Mouse (Mus musculus): ENCODE data around the gene Slc25a18. TPM values are rescaled to one million over a fixed set of nuclear protein-coding genes. Genes with fewer than 3 reads are reported as not detected.

Gene Slc25a18
- polyA plus RNA-seq, 1 experiment from 2014 or later, result 3.8 TPM

DNA sequence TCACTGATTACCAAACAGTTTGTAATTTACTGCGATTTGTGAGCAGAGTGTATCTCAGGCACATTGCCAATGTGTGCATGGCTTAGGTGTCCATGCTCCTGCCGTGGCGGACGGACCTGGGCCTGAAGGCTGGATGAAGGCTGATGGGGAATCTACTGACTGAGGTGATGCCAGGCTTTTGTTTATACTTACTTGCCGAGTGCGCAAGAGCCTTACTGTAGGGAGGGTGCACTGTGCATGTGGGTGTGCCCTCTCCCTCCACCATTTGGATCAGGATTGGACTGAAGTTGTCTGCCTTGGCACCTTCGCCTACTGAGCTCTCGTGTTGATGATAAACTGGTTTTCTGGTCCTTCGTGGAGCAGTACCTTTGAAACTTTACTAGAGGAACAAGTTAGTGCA, 4.2 kb downstream of the Slc25a18 start:
- no peak overlapping the region for H3K4me2 ChIP-seq (replicated peaks)

GRCm38 (mm10) chr6:120778226-120778625, 4.8 kb downstream of the Slc25a18 start:
- no peak overlapping the region for H3K27ac ChIP-seq
- no peak overlapping the region for H3K4me3 ChIP-seq (replicated peaks)
- no peaks in the 10 kb centered on the region for H3K9me3 ChIP-seq
- H3K4me1 ChIP-seq (replicated peaks), result peaks cover 15% of the 10 kb centered on the region
- ATAC-seq, result no peak
- 70% methylated on average over 3 of the region's 3 CpGs for WGBS
- H3K36me3 ChIP-seq, result no peaks in the 10 kb centered on the region
- no peak overlapping the region for H3K9ac ChIP-seq (replicated peaks)
- H3K4me2 ChIP-seq (replicated peaks), result no peak overlapping the region
- H3K27me3 ChIP-seq, result no peaks in the 10 kb centered on the region

More for the DNA sequence above, 4.2 kb downstream of the Slc25a18 start:
- no peaks in the 10 kb centered on the region for H3K9me3 ChIP-seq
- no peak overlapping the region for H3K4me3 ChIP-seq (replicated peaks)
- peaks cover 22% of the 10 kb centered on the region for H3K4me1 ChIP-seq (replicated peaks)
- no peak overlapping the region for H3K9ac ChIP-seq (replicated peaks)
- no peaks in the 10 kb centered on the region for H3K36me3 ChIP-seq
- H3K27ac ChIP-seq, result no peak overlapping the region
- H3K27me3 ChIP-seq, result no peaks in the 10 kb centered on the region
- 90% methylated on average over 9 of the region's 9 CpGs for WGBS
- no peak for ATAC-seq

DNA sequence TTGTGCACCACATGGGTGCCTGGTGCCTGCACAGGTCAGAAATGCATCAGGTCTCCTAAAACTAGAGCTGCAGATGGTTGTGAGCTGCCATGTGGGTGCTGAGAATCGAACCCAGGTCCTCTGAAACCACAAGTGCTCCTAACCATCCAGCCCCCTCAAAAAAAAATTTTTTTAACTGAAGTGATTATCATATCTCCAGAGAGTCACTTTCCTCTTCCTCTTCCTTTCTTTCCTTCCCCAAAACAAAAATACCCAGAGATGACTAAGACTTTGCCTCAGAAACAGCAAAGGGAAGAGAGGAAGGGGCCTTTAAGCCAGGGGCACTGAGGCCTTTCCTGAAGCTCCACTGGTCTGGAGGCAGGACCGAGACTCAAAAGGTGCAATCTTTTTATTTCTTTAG, 9.6 kb downstream of the Slc25a18 start:
- 89% methylated on average over 2 of the region's 2 CpGs for WGBS
- H3K4me2 ChIP-seq (replicated peaks), result no peak overlapping the region
- H3K27ac ChIP-seq, result no peak overlapping the region
- no peak overlapping the region for H3K4me3 ChIP-seq (replicated peaks)
- H3K36me3 ChIP-seq, result no peaks in the 10 kb centered on the region
- H3K4me1 ChIP-seq (replicated peaks), result peaks cover 10% of the 10 kb centered on the region
- H3K9me3 ChIP-seq, result no peaks in the 10 kb centered on the region
- no peak overlapping the region for H3K9ac ChIP-seq (replicated peaks)
- H3K27me3 ChIP-seq, result no peaks in the 10 kb centered on the region
- ATAC-seq, result no peak

DNA sequence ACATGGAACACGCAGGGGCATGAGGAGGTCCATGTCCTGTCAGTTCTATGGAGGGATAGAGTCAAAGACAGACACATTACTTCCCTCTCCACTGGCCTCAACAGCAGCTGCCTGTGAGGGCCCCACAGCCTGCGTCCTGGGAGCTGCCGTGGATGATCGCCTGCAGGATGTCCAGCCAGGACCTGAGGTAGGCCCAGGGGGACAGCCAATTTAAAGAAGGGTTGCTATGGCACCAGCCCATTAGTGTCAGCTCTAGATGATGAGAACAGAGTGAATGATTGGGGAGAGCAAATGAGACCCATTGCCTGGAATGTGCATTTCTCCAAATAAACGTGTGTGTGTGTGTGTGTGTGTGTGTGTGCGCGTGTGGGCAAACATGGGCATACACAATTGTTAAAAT, 11.0 kb downstream of the Slc25a18 start:
- no peak overlapping the region for H3K27ac ChIP-seq
- no peak overlapping the region for H3K9ac ChIP-seq (replicated peaks)
- no peaks in the 10 kb centered on the region for H3K36me3 ChIP-seq
- no peaks in the 10 kb centered on the region for H3K27me3 ChIP-seq
- ATAC-seq, result no peak
- no peak overlapping the region for H3K4me3 ChIP-seq (replicated peaks)
- 59% methylated on average over 7 of the region's 7 CpGs for WGBS
- H3K9me3 ChIP-seq, result no peaks in the 10 kb centered on the region
- H3K4me2 ChIP-seq (replicated peaks), result no peak overlapping the region
- peaks cover 10% of the 10 kb centered on the region for H3K4me1 ChIP-seq (replicated peaks)

- no peak for ATAC-seq
- WGBS, result 86% methylated on average over 5 of the region's 5 CpGs
- H3K4me1 ChIP-seq (replicated peaks), result peaks cover 10% of the 10 kb centered on the region
- H3K9me3 ChIP-seq, result no peaks in the 10 kb centered on the region
- no peak overlapping the region for H3K9ac ChIP-seq (replicated peaks)
- no peak overlapping the region for H3K4me3 ChIP-seq (replicated peaks)
- H3K27ac ChIP-seq, result no peak overlapping the region
- no peak overlapping the region for H3K4me2 ChIP-seq (replicated peaks)
- no peaks in the 10 kb centered on the region for H3K27me3 ChIP-seq
- peaks cover 16% of the 10 kb centered on the region for H3K36me3 ChIP-seq
Measured at GRCm38 (mm10) chr6:120788068-120788607, 14.8 kb downstream of the Slc25a18 start.

- Histone ChIP-seq H3K4me1 (replicated peaks) (peaks cover 10% of the 10 kb centered on the region), H3K9ac (replicated peaks) (no peak overlapping the region), H3K36me3 (peaks cover 24% of the 10 kb centered on the region), H3K9me3 (no peaks in the 10 kb centered on the region), H3K4me3 (replicated peaks) (no peak overlapping the region), H3K27me3 (no peaks in the 10 kb centered on the region), H3K4me2 (replicated peaks) (no peak overlapping the region), H3K27ac (no peak overlapping the region)
- ATAC-seq, result no peak
Measured at GRCm38 (mm10) chr6:120788904-120789303, 15.5 kb downstream of the Slc25a18 start.

- Histone ChIP-seq H3K9ac (replicated peaks) (no peak overlapping the region), H3K9me3 (no peaks in the 10 kb centered on the region), H3K27ac (no peak overlapping the region), H3K36me3 (peaks cover 37% of the 10 kb centered on the region), H3K4me2 (replicated peaks) (no peak overlapping the region), H3K4me3 (replicated peaks) (no peak overlapping the region), H3K4me1 (replicated peaks) (peaks cover 4% of the 10 kb centered on the region; the same call in 1 of the 2 replicates), H3K27me3 (no peaks in the 10 kb centered on the region)
- 0 out of 2 replicates have a peak, but pooled peaks have one; percentile 22 for ATAC-seq
- WGBS, result 90% methylated on average over 10 of the region's 11 CpGs
Measured at GRCm38 (mm10) chr6:120790153-120790552, 16.8 kb downstream of the Slc25a18 start.

DNA sequence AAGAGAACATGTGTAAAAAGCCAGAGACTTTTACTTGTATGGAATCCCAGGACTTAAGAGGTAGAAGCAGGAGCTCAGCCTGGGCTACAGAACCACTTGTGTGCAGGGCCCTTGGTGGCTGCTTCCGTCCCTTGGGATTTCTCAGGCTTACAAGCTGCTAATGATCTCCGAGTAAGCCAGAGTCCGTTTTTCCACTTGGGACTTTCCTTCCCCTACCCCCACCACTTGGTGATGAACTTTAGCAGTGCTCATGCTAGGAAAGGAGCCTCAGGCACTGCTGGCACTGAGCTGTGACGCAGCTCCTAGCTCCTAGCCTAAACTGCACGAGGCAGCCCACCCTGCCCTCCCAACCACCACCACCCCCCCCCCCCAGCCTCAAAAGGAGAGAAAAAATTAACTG, 17.3 kb downstream of the Slc25a18 start:
- Histone ChIP-seq H3K4me2 (replicated peaks) (no peak overlapping the region), H3K27me3 (no peaks in the 10 kb centered on the region), H3K9me3 (no peaks in the 10 kb centered on the region), H3K9ac (replicated peaks) (no peak overlapping the region), H3K27ac (no peak overlapping the region), H3K4me3 (replicated peaks) (no peak overlapping the region), H3K36me3 (peaks cover 42% of the 10 kb centered on the region), H3K4me1 (replicated peaks) (peaks cover under 1% of the 10 kb centered on the region; the same call in 1 of the 2 replicates)
- 70% methylated on average over 5 of the region's 5 CpGs for WGBS
- no peak for ATAC-seq

- WGBS, result 85% methylated on average over 8 of the region's 8 CpGs
- Histone ChIP-seq H3K4me2 (replicated peaks) (no peak overlapping the region), H3K4me3 (replicated peaks) (no peak overlapping the region), H3K9ac (replicated peaks) (no peak overlapping the region), H3K36me3 (peaks cover 64% of the 10 kb centered on the region), H3K27me3 (no peaks in the 10 kb centered on the region), H3K4me1 (replicated peaks) (no peaks in the 10 kb centered on the region), H3K27ac (no peak overlapping the region), H3K9me3 (no peaks in the 10 kb centered on the region)
- ATAC-seq, result no peak
Measured at GRCm38 (mm10) chr6:120792947-120793346, 19.6 kb downstream of the Slc25a18 start.

GRCm38 (mm10) chr6:120795422-120796086, 22.2 kb downstream of the Slc25a18 start:
- Histone ChIP-seq H3K27ac (no peak overlapping the region), H3K36me3 (peaks cover 88% of the 10 kb centered on the region), H3K4me1 (replicated peaks) (no peaks in the 10 kb centered on the region), H3K27me3 (no peaks in the 10 kb centered on the region), H3K9ac (replicated peaks) (no peak overlapping the region), H3K4me2 (replicated peaks) (no peak overlapping the region), H3K4me3 (replicated peaks) (no peak overlapping the region), H3K9me3 (no peaks in the 10 kb centered on the region)
- WGBS, result 79% methylated on average over 5 of the region's 5 CpGs
- no peak for ATAC-seq

DNA sequence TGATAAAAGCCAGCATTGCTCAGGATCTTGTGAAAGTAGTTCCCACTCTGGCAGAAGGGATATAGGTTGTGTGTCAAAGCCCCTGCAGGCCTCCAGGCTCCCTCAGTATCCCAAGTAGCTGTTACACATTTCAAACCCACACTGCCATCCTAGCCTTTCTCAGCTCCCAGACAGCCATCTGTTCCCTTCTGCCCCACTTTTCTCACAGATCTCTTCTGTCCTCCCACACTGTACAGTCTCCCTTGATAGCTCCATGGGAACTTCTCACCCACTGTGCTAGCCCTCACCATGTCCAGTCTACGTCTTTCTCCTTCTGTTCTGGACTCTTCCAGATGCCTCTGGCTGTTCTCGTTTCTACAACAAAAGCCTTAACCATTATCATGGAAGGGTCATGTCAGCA, 22.7 kb downstream of the Slc25a18 start:
- no peak overlapping the region for H3K4me2 ChIP-seq (replicated peaks)
- 86% methylated on average over 2 of the region's 2 CpGs for WGBS
- no peak for ATAC-seq
- H3K4me3 ChIP-seq (replicated peaks), result no peak overlapping the region
- no peak overlapping the region for H3K27ac ChIP-seq
- no peaks in the 10 kb centered on the region for H3K4me1 ChIP-seq (replicated peaks)
- no peaks in the 10 kb centered on the region for H3K9me3 ChIP-seq
- H3K27me3 ChIP-seq, result no peaks in the 10 kb centered on the region
- no peak overlapping the region for H3K9ac ChIP-seq (replicated peaks)
- peaks cover 93% of the 10 kb centered on the region for H3K36me3 ChIP-seq

DNA sequence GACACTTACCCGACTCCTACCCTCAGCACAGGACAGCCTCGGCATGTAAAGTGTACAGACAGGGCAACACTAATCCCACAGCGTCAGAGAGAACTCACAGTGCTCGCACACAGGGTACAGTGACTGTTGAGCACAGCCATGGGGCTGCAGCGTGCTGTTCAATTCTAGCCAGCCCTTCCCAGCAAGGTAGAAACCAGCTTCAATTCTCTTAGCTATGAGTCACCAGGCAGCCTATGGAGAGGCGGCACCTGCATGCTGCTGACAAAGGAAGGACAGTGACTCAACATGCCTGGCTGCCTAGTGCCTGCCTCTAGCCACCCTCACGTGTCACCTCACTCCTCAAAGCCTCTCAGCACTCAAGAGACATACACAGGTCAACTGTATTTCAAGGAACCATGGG, 24.6 kb downstream of the Slc25a18 start:
- H3K4me1 ChIP-seq (replicated peaks), result no peaks in the 10 kb centered on the region
- no peak overlapping the region for H3K4me3 ChIP-seq (replicated peaks)
- H3K36me3 ChIP-seq, result peaks cover 96% of the 10 kb centered on the region
- ATAC-seq, result no peak
- no peak overlapping the region for H3K27ac ChIP-seq
- no peak overlapping the region for H3K4me2 ChIP-seq (replicated peaks)
- H3K27me3 ChIP-seq, result no peaks in the 10 kb centered on the region
- 96% methylated on average over 7 of the region's 7 CpGs for WGBS
- H3K9me3 ChIP-seq, result no peaks in the 10 kb centered on the region
- H3K9ac ChIP-seq (replicated peaks), result no peak overlapping the region

DNA sequence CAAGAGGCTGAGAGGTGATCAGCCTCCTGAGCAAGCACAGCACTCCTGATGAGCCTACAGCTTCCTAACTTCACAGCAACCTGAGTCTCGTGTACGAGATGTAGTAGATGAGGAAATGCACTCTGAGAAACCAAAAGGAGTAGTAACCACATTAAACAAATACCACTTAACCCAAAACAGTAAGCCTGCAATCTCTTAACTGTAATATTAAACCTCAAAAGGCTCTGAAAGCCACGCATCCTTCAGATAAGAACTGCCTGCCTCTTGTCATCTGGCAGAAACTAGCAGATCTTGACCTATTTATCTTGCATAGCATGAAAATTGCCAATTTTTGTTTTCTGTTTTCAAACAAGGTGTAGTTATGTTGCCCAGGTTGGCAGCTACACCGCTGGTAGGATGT, 25.5 kb downstream of the Slc25a18 start:
- H3K36me3 ChIP-seq, result peaks cover 96% of the 10 kb centered on the region
- no peak for ATAC-seq
- no peak overlapping the region for H3K4me2 ChIP-seq (replicated peaks)
- H3K9me3 ChIP-seq, result no peaks in the 10 kb centered on the region
- H3K4me3 ChIP-seq (replicated peaks), result no peak overlapping the region
- no peak overlapping the region for H3K9ac ChIP-seq (replicated peaks)
- H3K4me1 ChIP-seq (replicated peaks), result no peaks in the 10 kb centered on the region
- H3K27ac ChIP-seq, result no peak overlapping the region
- no peaks in the 10 kb centered on the region for H3K27me3 ChIP-seq
- WGBS, result 94% methylated on average over 4 of the region's 4 CpGs

Measured in midbrain, embryonic 13.5 days (tissue).